In the genomic region with DNA sequence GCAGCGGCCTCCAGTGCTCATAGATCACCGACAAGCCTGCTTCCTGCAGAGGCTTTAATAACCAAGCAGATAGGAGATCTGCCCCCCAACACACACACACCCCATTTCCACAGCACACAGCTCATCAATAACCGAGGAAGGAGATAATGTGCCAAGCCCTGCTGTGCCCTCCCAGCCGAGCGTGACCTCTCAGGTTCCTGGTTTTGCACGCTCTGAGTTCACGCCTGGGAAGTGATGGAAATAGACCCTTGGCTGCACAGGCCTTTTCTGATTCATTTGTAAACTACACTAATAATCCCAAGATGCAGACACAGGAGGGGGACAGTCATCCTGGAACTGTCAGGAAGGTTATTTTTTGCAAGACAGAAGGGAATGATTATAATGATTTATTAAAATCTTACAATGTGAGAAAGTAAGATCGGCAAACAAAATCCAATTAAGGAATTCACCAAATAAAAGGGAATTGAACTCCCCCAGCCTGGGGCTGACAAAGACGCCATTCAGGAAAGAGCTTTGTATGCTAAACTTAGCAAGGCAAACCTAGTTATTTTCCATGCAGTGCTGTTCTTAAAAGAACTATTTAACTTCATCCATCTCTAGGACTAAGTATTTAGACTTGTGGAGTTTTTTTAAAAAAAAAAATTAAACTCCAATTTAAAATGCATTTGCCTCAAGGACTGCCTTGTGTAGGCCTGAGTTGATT, we compare ENCODE assay signal across 11 mouse cellular contexts.
A peak's percentile ranks its signal among the peaks of the same experiment; 100 is the strongest.
DNase-seq lines count a peak whose midpoint lies in the region; ATAC-seq and TF ChIP-seq lines count a peak whose summit lies in the region.
"Had no signal": no experiment of that assay in that cellular context is flagged by ENCODE, and none has a peak within 500 bp of the region (broad histone marks: within the 10 kb centered on the region; RNA-seq: fewer than 3 reads in every experiment).

No protein-coding gene starts in this region.

- intact Hi-C loops in left cerebral cortex, postnatal 4 days (cut with DNase I), result no loop called here

- no peak for ATAC-seq in embryonic facial prominence, embryonic 15.5 days (ENCODE audit: insufficient number of reproducible peaks, low FRiP score, low TSS enrichment, low read depth)
- ATAC-seq in hindbrain, embryonic 16.5 days, result peak; percentile 34
- peak; percentile 23; the same call in 1 of the 2 replicates for ATAC-seq in neural tube, embryonic 15.5 days (ENCODE audit: low FRiP score)
- ATAC-seq in intestine, postnatal 0 days, result no peak

- H3K4me1 ChIP-seq in embryonic facial prominence, embryonic 15.5 days, result peaks cover 30% of the 10 kb centered on the region
- H3K4me1 ChIP-seq in hindbrain, embryonic 16.5 days (ENCODE audit: control insufficient read depth, insufficient read depth, low read depth, low read length), result peaks cover 25% of the 10 kb centered on the region
- H3K4me1 ChIP-seq in neural tube, embryonic 15.5 days, result peaks cover 40% of the 10 kb centered on the region
- no peaks in the 10 kb centered on the region for H3K4me1 ChIP-seq in intestine, postnatal 0 days (replicated peaks; ENCODE audit: control insufficient read depth, insufficient read depth, low read length)

- 37% methylated on average over 9 of the region's 9 CpGs for WGBS in embryonic facial prominence, embryonic 15.5 days
- WGBS in hindbrain, embryonic 16.5 days, result 11% methylated on average over 9 of the region's 9 CpGs
- 25% methylated on average over 9 of the region's 9 CpGs for WGBS in neural tube, embryonic 15.5 days
- 59% methylated on average over 9 of the region's 9 CpGs for WGBS in intestine, postnatal 0 days

- H3K9me3 ChIP-seq in embryonic facial prominence, embryonic 15.5 days (replicated peaks), result no peaks in the 10 kb centered on the region
- H3K9me3 ChIP-seq in hindbrain, embryonic 16.5 days (ENCODE audit: control insufficient read depth, low read length), result no peaks in the 10 kb centered on the region
- no peaks in the 10 kb centered on the region for H3K9me3 ChIP-seq in neural tube, embryonic 15.5 days (replicated peaks)
- H3K9me3 ChIP-seq in intestine, postnatal 0 days (ENCODE audit: control insufficient read depth), result no peaks in the 10 kb centered on the region

- no peak overlapping the region for H3K4me3 ChIP-seq in embryonic facial prominence, embryonic 15.5 days (replicated peaks)
- no peak overlapping the region for H3K4me3 ChIP-seq in hindbrain, embryonic 16.5 days (ENCODE audit: low read length)
- no peak overlapping the region for H3K4me3 ChIP-seq in neural tube, embryonic 15.5 days (replicated peaks)
- H3K4me3 ChIP-seq in intestine, postnatal 0 days (ENCODE audit: low read depth, low read length), result no peak overlapping the region
- H3K4me3 ChIP-seq: myocyte had no signal

- peak overlapping the region; percentile 66; the same call in 1 of the 2 replicates for H3K27ac ChIP-seq in embryonic facial prominence, embryonic 15.5 days (replicated peaks)
- peak overlapping the region; percentile 76 for H3K27ac ChIP-seq in hindbrain, embryonic 16.5 days (ENCODE audit: low read depth, low read length)
- H3K27ac ChIP-seq in neural tube, embryonic 15.5 days (replicated peaks), result peak overlapping the region; percentile 30
- H3K27ac ChIP-seq in intestine, postnatal 0 days (ENCODE audit: low read depth, low read length), result no peak overlapping the region

- DNase-seq in left cerebral cortex, postnatal 4 days, result peak; percentile 21
- DNase-seq in left cerebral cortex, adult 18-20 months (ENCODE audit: low spot score in 2 of 2), result no peak
- no peak for DNase-seq in cerebellum, adult 9-11 months
- DNase-seq: adrenal gland, adult 8-10 months; cerebellum, adult 9-10 months; heart, postnatal 14 days had no signal

- H3K9ac ChIP-seq in embryonic facial prominence, embryonic 15.5 days, result no peak overlapping the region
- 0 out of 2 replicates have a peak overlapping the region, but pooled peaks have one; percentile 39 for H3K9ac ChIP-seq in hindbrain, embryonic 16.5 days (ENCODE audit: low read depth, low read length)
- no peak overlapping the region for H3K9ac ChIP-seq in neural tube, embryonic 15.5 days (replicated peaks)
- H3K9ac ChIP-seq in intestine, postnatal 0 days (ENCODE audit: low read depth, low read length), result no peak overlapping the region

- no peak overlapping the region for H3K4me2 ChIP-seq in embryonic facial prominence, embryonic 15.5 days (replicated peaks)
- no peak overlapping the region for H3K4me2 ChIP-seq in hindbrain, embryonic 16.5 days (ENCODE audit: low read length)
- no peak overlapping the region for H3K4me2 ChIP-seq in neural tube, embryonic 15.5 days
- H3K4me2 ChIP-seq in intestine, postnatal 0 days (replicated peaks; ENCODE audit: low read depth), result no peak overlapping the region

- no peaks in the 10 kb centered on the region for H3K36me3 ChIP-seq in embryonic facial prominence, embryonic 15.5 days
- H3K36me3 ChIP-seq in hindbrain, embryonic 16.5 days (ENCODE audit: control insufficient read depth, insufficient read depth, low read length), result no peaks in the 10 kb centered on the region
- H3K36me3 ChIP-seq in neural tube, embryonic 15.5 days, result no peaks in the 10 kb centered on the region
- H3K36me3 ChIP-seq in intestine, postnatal 0 days (ENCODE audit: control insufficient read depth, insufficient read depth), result no peaks in the 10 kb centered on the region

- no peak for TF ChIP-seq CTCF in intestine, postnatal 0 days (IDR thresholded peaks at IDR 0.05; ENCODE audit: low read depth)

- H3K27me3 ChIP-seq in embryonic facial prominence, embryonic 15.5 days, result no peaks in the 10 kb centered on the region
- H3K27me3 ChIP-seq in hindbrain, embryonic 16.5 days (replicated peaks; ENCODE audit: control insufficient read depth, insufficient read depth, low read length), result no peaks in the 10 kb centered on the region
- H3K27me3 ChIP-seq in neural tube, embryonic 15.5 days (replicated peaks), result no peaks in the 10 kb centered on the region
- H3K27me3 ChIP-seq in intestine, postnatal 0 days (replicated peaks; ENCODE audit: control insufficient read depth, insufficient read depth, low read length), result no peaks in the 10 kb centered on the region

Comparison
In these comparisons a context has a peak if more than half of its experiments do, and no peak if none do; other contexts are left out.
1. ATAC-seq: peak in hindbrain, embryonic 16.5 days (single experiment) and neural tube, embryonic 15.5 days (single experiment); none in embryonic facial prominence, embryonic 15.5 days (single experiment) and intestine, postnatal 0 days (single experiment).